Mouse (Mus musculus) adrenal gland, adult (tissue): Measurements from ENCODE around the gene Mpzl2.
A peak's percentile ranks its signal among the peaks of the same experiment; 100 is the strongest.

Experiments used
- DNase-seq, 2 experiments: peaks; one replicate each; pipeline ENCODE4 v3.0.0; 2022 to 2023; ENCODE audit warnings: low spot score in 1 of 2; ENCODE audit not compliant: inconsistent age in 2 of 2

The Mpzl2 gene

GRCm38 (mm10) chr9:45039499-45039898, at the start of gene Mpzl2:
Gene Mpzl2 (plus strand): TSS chr9:45039799.
- DNase-seq, result no peak

GRCm38 (mm10) chr9:44991821-44992220, 47.8 kb upstream of the Mpzl2 start:
- no peak for DNase-seq

GRCm38 (mm10) chr9:44992271-44992670, 47.3 kb upstream of the Mpzl2 start:
- DNase-seq, result no peak

DNA sequence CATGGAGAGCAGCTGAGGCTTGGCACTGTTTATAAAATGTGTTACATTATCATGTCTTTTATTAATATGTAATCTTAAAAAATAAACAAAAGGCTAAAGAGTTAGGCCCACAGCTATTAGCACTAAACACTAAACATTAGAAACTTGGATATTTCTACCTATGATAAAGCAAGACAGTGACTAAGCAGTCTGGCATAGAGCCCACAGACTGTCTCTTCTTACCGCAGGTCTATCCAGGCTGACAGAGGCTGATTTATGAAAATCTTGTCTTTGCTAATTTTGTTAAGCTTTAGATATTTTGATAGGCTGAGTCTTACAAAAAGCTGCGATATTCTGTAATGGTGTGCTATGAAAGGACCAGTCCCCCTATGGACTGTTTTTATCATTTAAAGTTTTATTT, 46.3 kb upstream of the Mpzl2 start:
- peak in 1 of 2 experiments; percentile 40 for DNase-seq

DNA sequence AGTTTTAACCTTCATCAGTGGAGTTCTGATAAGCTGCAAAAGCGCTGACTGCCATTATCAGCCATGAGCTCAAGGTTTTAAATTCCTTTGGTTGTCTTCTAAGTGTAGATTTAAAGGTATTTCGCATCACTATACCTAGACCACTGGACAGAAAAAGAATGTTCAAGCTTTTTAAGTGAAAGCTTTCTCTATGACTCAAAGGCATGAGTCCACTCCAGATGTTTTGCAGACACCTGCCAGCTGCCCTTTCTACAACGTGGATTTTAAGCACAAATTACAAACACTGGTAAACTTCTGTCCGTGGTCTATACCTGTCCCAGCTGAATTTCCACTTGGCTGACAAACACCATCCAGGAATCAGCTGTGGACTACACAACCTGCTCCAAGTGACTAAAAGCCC, 44.6 kb upstream of the Mpzl2 start:
- DNase-seq, result no peak

DNA sequence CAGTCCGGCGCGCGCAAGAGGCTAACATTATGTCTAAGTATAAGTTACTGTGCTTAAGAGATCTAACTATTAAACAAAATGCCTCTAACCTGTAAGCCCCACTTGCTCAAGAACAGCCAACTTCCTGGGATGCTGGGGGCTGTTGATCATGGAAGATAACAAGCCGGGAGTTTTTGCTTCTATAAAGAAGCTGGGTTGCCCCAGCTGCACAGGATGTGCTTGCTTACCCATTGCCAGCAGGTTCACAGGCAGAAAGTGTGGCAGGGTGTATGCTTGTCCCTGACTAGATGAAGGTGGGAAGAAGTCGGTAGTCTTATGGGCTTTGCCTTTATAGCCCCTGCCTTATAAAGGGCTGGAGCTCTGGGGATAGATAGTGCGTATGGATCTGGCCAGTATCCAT, 43.0 kb upstream of the Mpzl2 start:
- DNase-seq, result no peak

- no peak for DNase-seq
Measured at GRCm38 (mm10) chr9:44998138-44998537, 41.5 kb upstream of the Mpzl2 start.

GRCm38 (mm10) chr9:44999171-44999570, 40.4 kb upstream of the Mpzl2 start:
- peak in 1 of 2 experiments; percentile 22 for DNase-seq

DNA sequence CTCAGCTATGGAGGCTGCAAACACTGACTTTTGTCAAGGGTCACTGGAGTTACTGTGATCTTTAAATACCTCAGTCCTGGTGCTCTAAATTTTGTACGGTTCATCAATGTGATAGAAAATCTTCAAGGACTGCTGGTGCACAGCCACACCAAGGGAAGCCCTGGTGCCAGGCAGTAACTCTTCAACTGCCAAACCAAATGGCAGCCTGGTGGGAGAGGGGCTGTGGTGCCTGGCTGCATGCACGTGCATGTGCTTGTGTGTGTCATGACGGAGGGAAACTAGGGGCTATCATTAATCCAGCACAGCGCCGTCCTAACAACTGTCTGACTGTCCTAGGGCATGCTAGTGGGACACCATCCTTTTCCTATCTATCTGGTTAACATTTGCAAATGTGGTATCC, 39.8 kb upstream of the Mpzl2 start:
- no peak for DNase-seq

- DNase-seq, result no peak
Measured at GRCm38 (mm10) chr9:45000249-45000648, 39.4 kb upstream of the Mpzl2 start.

DNA sequence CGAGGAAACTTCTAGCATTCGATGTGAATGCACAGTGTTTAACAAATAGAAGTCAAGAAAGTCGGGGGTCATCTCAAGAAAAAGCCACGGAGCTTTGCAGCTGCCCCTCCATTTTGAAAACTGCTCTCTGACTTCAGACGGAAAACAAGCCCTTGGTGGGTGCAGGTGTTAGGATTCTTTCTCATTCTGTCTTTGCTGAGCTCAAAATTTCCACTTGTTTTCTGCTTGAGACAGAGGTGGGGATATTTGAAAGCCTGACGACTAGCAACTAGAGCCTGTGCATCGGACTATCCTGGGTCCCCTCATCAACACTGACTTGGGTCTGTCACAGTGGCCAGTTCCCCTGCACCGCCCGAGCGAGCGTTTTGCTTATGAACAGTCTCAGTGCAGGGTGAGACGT, 32.2 kb upstream of the Mpzl2 start:
- no peak for DNase-seq

- no peak for DNase-seq
Measured at GRCm38 (mm10) chr9:45008342-45008741, 31.3 kb upstream of the Mpzl2 start.

DNA sequence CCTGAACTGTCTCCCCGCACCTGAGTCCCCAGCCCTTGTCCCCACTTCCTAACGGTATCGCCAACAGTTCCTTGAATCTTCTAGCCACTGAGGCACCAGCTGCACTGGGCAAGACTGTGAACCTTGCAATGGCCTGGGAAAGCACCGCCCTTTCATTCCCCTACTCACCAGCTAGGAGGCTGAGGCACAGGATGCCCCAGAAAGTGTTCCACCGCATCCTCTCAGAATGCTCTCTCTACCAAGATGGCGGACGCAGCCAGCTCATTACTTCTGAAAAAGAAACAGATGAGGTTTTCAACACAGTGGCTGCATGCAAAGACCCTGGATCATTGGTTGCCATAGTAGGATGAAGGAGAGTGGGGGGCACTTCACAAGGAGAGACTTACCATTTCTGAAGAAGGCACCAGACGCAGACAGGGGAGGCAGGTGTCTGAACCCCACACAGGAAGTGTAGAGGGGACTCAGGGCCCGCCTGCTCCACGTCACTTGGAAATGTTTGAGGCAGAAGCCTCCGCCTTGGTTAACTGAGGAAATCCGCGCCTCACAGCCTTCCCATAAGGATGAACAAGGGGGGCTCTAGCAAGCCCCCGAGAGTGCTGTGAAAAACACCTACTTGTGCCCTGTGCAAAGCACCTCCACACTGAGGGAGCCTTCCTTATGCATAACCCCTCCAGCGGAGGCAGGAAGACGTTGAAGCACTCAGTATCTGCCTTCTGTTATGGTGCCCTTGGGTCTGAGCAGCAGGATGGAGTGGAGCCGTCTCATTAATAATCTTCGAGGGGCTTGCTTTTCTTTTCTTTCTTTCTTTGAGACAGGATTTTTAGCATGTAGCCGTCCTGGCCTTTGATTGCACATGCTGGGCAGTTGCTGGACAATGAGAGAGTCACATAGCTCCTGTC, 30.2 kb upstream of the Mpzl2 start, which contains the start of gene Cd3e:
TSS of gene Cd3e (minus strand) at position 448 of the 899 bp plus-strand sequence.
- DNase-seq, result no peak

DNA sequence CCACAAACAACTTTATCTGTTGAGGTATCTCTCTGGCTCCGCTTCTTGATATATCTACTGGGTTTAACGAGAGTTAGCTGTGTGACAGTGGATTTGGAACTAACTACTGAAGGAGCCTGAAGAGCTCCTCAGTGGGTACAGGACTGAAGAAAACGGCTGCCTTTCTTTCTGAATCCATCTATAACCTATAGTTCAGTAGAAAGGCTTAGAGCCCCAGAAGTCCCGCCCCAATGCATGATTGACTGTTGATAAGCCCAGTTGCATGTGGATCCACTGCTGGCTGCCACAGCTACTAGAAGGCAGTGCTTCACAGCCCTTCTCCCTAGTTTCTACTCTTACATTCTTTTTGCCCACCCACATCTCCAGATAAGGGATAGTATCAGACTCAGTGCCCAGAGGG, 29.1 kb upstream of the Mpzl2 start:
- DNase-seq, result no peak

GRCm38 (mm10) chr9:45011291-45011690, 28.3 kb upstream of the Mpzl2 start:
- DNase-seq, result no peak

DNA sequence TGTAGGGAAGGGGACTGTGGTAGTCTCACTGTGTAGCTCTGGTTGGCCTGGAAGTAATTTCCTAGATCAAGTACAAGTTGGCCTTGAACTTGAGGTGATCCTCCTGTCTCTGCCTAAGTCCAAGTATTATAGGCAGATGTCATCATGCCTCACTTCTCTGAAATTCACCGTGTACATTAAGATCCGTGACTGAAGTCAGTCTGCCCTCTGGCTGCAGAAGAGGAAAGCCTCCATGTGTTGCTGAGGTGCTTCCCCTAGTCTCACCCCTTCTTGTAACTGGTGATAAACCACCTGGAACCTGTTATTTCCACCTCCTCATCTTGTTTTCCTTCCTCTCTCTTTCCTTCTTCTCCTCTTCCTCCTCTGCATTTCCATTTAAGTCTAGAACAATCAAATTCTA, 24.7 kb upstream of the Mpzl2 start:
- no peak for DNase-seq

- DNase-seq, result no peak
Measured at GRCm38 (mm10) chr9:45015841-45016240, 23.8 kb upstream of the Mpzl2 start.

- no peak for DNase-seq
Measured at GRCm38 (mm10) chr9:45018031-45018430, 21.6 kb upstream of the Mpzl2 start.

- peak; percentile 46 to 85 for DNase-seq
Measured at GRCm38 (mm10) chr9:45022800-45023199, 16.8 kb upstream of the Mpzl2 start.

DNA sequence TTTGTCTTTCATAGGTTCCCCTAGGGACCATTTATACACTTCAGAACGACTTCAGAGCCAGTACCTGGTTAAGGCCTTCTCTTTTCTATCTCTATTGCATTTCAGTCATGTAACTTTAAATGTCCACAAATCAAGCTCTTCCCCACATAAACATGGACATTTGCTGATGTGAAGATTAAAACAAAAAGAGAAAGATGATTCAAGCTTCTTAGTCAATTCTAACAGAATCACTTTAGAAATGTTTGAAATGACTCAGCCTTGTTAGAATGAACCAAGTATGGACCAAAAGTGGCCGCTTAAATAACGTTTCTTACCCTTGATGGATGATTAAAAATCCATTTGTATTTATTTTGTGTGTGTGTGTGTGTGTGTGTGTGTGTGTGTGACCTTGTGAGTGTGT, 16.0 kb upstream of the Mpzl2 start:
- no peak for DNase-seq

GRCm38 (mm10) chr9:45024187-45024586, 15.4 kb upstream of the Mpzl2 start:
- DNase-seq, result no peak

DNA sequence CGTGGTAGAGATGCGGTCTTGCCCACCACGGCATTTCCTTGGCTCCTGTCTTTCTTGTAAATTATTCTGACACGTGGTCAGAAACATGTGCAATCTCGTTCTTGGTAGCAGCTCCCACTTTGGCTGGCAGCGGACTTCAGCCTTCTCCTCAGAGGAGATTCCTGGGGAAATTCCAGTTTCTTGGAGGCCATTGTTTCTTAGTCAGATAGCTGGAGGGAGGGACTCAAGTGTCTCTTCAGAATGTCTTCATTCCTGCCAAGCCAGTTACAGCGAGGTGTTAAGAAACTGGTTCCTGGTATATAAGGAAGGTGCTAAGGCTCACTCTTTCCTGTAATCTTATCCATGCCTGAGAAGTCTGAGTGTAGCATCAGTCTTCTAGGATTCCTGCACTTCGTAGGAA, 12.2 kb upstream of the Mpzl2 start:
- no peak for DNase-seq

DNA sequence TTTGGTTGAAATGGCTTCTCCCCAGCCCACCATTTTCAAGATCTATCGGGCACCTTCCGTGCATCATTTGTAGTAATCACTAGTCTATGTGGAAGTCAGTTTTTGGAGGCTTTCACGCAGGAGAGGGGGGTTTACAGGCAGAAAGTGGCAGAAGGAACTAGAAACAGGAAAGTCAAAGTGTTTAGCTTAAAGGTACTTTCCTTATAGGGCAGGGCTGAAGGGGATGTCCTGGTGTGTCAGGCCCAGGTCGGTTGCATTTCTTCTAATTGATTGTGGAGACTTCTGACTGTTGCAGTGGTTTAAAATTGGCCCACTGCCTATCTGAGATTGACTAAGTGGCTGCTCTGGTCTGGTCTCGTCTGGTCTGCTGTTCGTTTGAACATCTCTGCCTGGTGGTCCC, 9.3 kb upstream of the Mpzl2 start:
- DNase-seq, result no peak
